Mouse (Mus musculus) brain, adult 2 months (tissue): ENCODE results near the gene Wbp4.
A peak's percentile ranks its signal among the peaks of the same experiment; 100 is the strongest.

ENCODE experiments used
- DNase-seq: peaks from one replicate; pipeline ENCODE4 v3.0.0; 2011; ENCODE audit warnings: low read depth, low spot score

Gene Wbp4

DNA sequence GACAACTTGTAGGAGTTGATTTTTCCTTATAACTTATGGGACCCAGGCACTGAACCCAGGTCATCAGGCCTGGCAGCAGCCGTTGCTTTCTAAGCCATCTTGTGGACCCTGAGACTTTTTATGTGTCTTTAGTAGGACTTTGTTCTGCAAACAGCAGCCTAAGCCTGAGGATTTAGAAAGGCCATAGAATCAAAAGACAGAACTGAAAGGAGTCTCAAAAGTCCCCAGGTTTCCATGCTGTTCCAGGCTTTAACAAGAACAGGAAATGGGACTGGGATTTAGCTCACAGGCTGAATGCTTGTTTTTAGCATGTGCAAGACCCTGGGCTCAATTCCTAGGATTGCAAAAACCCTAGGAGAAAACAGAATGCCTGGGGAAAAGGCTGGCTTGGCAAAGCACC lies 26.5 kb upstream of the Wbp4 start:
- no peak for DNase-seq

DNA sequence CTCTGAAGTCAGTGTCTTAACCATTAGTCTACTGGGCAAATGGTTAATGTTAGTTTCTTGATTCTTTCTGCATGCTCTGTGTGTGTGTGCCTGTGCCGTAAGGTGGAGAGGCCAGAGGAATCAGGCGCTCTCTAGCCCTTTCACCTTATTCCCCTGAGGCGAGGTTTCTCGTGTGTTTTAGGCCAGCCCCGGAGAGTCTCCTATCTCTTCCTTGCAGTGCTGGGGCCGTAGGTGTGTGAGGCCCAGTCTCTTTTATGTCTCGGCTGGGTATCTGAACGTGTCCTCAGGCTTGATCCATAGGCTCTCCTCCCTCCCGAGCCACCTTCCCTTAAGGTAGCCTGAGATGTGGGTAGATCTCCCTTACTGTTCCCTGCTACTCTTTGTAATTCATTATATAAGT lies 24.9 kb upstream of the Wbp4 start:
- no peak for DNase-seq

DNA sequence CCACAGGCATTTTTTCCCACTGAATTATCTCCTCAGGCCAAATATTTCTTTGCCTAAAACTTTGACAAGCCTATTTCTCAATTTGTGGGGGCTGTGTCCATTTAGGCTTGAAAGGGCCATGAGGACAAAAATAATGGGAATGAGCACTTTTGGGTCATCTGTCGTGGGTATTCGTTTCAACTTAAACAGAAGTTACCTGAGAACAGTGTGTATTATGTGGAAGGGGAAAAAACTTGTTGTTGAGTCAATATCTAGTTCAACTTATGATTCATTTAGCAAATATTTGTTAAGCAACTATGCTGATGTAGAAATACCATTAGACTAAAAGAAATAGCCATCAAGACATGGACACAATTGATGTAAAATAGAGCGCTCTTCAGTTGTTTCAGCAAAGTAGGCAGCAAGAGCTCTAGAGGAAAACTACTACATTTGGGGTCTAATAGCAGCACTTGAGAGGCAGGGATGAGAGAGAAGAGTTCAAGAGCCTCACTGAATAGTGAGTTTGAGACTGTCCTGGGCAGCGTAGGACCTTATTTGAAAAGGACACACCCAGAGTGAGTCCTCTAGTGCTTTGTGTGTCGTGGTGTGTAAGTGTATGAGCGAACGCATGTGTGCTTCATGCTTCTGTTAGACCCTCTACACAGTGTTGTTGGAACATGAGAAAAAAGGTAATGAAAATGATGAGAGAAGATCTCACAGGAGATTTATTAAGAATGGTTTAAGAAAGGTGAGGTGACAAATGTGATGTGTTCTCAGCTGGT lies 23.1 kb upstream of the Wbp4 start:
- no peak for DNase-seq

- no peak for DNase-seq
Observed at GRCm38 (mm10) chr14:79503371-79504075, 22.2 kb upstream of the Wbp4 start.

- no peak for DNase-seq
Observed at GRCm38 (mm10) chr14:79500756-79501155, 19.4 kb upstream of the Wbp4 start.

DNA sequence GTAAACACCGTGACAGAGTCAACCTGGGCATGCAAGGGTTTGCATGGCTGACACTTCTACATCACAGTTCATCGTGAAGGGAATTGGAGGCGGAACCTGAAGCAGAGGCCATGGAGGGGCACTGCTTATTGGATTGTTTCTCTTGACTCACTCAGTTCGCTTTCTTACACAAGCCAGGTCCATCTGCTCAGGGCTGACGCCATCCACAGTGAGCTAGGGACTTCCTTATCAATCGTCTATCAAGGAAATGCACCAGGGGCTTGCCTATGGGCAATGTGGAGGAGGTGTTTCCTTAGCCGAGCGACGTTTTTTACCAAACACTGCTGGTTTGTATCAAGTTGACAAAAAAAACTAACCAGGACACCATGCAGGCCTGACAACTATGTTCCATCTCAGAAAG lies 18.0 kb upstream of the Wbp4 start:
- DNase-seq: no peak

- DNase-seq: no peak
Observed at GRCm38 (mm10) chr14:79494349-79494748, 13.0 kb upstream of the Wbp4 start.

- no peak for DNase-seq
Observed at GRCm38 (mm10) chr14:79490246-79490645, 8.9 kb upstream of the Wbp4 start.

DNA sequence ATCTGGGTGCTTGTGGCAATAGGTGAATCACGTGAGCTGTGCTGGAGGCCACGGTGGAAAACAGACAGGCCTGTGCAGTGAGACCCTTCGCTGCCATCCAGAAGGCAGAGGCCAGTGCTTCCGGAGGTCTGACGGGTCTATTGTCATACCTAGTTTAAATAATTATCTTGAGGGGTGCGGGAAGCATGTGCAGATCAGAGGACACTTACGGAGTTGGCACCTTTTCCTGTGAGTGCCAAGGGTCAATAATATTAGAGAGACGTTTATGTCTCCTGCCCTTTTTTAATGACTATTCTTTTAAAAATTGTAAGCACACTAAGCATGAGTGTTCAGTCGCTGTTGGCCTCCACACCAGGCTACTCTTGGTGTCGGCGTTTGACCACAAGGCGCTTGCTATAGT lies 7.8 kb upstream of the Wbp4 start:
- DNase-seq: no peak

DNA sequence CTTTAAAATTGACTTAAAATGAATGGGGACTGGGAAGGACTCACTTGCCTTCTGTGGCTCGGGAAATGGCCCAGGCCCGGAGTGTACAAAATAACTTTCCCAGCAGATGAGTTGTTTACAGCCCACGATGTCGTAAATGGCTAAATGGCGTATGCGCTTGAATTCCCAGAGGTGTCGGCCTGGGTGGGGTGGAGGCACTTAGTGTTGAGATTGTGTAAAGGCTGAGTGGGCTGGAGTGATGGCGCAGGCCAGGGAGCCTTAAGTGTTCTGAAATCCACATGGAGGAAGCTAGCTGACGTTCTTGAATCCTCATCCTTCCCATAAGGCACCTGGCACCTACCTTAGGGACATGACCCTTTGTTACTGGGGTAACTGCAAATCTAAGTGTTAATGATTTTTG lies 7.2 kb upstream of the Wbp4 start:
- DNase-seq: no peak

DNA sequence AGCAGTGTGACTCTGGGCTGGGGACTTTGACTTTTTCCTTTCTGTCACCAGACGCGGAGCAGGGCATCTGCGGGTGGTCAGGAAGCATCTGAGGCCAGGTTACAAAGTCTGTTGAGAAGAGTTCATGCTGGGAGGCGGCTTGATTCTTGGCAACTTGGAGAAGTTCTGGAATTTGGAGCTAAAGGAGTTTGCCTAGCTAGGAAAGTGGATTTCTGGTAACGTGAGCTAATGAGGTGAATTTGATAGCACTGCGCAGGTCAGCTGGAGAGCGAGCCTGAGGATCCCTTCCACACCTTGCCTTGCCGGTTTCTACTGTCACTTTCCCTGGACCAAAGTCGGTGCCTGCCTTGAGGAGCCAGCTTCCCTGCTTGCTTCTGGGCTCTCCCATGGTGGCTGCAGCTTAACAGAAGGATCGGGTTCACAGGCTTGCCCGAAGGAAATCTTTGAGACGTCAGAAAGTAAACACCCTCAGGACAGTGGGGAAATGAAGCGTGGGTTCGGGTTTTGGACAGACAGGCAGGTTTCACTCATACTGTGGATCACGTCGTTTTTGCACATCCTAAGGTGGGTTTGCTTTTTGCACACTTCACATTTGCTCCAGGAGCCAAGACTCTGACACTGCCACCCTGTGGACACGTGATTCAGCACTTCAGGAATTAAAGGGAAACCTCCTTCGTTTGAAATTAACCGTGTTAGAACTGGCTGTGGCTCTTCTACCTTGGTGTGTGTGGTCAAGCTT lies 5.8 kb upstream of the Wbp4 start:
- DNase-seq: peak; percentile 91

- peak; percentile 21 for DNase-seq
Observed at GRCm38 (mm10) chr14:79486617-79486992, 5.3 kb upstream of the Wbp4 start.

- no peak for DNase-seq
Observed at GRCm38 (mm10) chr14:79483611-79484120, 2.3 kb upstream of the Wbp4 start.

- DNase-seq: no peak
Observed at GRCm38 (mm10) chr14:79482747-79483355, 1.5 kb upstream of the Wbp4 start.

DNA sequence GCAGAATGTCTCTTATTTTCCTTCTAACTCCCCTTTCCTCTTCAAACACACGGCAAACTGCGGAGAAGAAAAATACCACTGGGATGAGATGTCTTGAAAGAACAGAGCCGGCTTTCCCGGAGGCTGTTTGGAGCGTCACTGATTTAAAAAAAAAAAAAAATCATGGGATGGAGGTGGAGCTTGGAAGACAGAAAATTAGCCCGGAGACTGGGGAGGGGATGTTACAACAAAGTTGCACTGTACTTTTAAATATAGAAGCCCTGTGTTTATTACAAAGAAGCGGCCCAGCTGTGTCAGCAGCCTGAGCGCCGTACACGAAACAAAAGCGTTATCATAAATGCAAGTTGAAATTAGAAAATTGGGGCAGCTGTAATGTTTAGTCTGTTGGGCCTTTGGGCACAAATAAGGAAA lies 936 bp upstream of the Wbp4 start:
- DNase-seq: peak; percentile 79

- peak; percentile 94 for DNase-seq
Observed at GRCm38 (mm10) chr14:79480624-79481338, 539 bp downstream of the Wbp4 start, which contains the start of gene Elf1. Gene Elf1 (plus strand): TSS chr14:79481194.

GRCm38 (mm10) chr14:79473384-79473783 lies 7.9 kb downstream of the Wbp4 start:
- no peak for DNase-seq

DNA sequence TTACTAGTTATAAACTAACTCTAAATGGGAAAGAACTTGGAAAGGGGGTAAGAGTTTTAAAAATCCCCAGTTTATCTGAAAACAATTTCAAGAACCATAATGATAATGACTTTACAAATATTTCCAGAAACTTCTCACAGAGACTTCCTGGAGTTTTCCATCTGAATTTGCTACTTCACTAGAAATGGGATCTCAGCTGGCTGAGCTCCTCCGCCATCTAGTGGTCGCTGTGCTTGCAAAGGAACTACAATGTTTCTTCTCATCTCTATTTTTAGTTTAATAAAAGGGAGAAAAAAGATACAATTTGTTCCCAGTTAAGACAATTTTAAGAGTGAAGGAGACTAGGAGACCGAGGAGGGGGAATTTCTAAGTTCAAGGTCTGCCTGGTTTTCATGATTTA lies 13.7 kb downstream of the Wbp4 start:
- peak; percentile 83 for DNase-seq

DNA sequence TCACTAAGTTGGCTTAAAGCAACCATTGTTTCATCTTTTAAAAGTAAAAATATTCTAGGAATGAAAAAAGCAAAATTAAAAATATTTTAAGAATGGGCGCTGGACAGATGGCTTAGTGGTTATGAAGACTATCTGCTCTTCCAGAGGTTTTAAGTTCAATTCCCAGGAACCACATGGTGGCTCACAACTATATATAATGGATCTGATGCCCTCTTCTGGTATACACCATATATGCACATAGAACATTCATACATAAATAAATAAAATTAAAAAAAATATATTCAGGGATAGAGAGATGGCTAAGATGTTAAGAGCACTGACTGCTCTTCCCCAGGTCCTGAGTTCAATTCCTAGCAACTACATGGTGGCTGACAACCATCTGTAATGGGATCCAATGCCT lies 15.7 kb downstream of the Wbp4 start:
- no peak for DNase-seq

DNA sequence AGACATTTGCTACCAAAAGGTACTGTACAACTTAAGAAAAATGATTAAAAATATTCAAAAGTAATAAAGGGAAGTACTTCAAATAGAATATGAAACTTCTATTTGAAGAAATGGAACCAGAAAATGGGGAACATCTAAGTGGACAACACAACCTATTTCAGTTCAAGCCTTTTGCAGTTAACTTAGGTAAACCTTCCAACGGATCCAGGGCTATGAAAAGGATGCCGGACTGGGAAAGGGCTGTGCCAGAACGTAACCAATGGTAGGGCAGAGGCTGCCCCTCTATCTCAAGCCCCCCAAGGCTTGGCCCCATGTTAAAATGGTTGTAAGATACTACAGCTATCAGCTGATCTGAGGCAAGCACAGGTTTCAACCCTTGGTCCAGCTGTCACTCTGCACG lies 20.3 kb downstream of the Wbp4 start:
- DNase-seq: no peak

GRCm38 (mm10) chr14:79460401-79460800 lies 20.9 kb downstream of the Wbp4 start:
- no peak for DNase-seq
